Mouse (Mus musculus): ENCODE results near the gene Lipc.
A peak's percentile ranks its signal among the peaks of the same experiment; 100 is the strongest.

Gene Lipc

DNA sequence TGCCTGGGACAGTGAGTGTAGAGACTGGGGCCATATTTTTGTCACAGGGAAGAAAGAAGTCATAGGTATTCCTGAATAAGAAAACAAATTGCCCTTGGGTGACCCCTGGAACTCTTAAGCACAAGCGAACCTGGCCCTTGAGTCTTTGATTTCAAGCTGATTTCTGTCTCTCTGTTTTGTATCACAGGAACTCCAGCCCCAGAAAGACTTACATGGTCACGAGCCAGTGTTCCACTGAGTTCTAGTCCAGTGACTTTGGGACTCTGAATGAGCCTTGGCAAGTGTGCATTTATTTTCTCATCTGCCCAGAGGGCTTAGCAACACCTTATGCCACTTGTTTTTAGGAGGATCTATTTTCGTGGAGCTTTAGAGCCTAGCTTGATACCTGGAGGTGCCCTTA is 5.7 kb upstream of the Lipc start:
- no peak for DNase-seq (ENCODE audit: low read depth, low spot score)

DNA sequence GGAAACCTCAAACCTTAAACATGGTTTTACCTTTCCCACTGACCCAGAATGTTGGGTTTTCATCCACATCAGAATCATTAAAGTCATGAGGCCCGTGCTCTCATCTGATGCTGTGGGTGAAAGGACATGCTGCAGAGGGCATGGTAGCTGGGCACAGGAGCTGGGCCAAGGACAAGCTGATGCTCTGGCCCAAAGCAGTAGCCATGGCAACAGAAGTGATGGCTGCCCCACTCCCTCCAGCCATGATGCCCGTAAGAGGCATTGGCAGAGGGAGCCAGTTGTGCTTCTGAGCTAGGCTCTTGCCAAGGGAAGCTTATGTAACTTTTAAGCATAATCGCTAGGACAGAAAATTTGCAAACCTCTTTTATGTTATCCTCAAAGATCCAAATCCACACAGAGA is 2.2 kb upstream of the Lipc start:
- DNase-seq (ENCODE audit: low read depth, low spot score), result no peak

DNA sequence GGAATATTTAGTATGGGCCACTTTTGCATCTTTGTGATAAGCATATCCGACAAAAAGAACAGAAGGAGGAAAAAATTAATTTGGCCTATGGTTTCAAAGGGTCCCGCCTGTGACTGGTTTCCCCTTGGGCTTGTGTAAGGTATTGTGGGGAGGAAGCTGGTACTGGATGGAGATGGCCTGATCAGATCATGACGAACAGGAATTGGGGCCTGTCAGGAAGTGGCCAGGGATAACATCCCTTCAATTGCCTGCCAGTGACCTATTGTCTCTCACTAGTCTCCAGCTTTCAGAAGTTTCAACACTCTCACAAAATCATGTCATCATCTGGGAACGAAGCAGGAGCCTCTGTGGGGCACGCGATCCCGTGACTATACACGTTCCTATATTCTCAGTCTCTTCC is 2.7 kb downstream of the Lipc start:
- DNase-seq (ENCODE audit: low read depth, low spot score), result no peak

DNA sequence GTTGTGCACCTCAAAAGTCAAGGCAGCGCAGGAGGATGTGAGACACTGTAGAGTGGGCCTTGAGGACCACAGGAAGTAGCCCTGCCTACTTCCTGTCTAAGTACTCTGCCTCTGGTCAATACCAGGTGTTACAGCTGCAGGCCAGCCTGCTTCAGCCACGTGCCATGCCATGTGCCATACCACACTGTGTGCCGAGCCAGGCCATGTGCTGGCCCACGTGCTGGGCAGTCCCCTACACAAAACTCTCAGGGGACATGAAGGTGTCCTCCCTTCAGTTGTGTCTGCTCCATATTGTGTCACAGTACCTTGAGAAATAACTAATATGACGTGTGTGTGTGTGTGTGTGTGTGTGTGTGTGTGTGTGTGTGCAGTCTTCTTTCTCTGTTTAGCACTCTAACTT is 4.7 kb downstream of the Lipc start:
- DNase-seq (ENCODE audit: low read depth, low spot score), result no peak

DNA sequence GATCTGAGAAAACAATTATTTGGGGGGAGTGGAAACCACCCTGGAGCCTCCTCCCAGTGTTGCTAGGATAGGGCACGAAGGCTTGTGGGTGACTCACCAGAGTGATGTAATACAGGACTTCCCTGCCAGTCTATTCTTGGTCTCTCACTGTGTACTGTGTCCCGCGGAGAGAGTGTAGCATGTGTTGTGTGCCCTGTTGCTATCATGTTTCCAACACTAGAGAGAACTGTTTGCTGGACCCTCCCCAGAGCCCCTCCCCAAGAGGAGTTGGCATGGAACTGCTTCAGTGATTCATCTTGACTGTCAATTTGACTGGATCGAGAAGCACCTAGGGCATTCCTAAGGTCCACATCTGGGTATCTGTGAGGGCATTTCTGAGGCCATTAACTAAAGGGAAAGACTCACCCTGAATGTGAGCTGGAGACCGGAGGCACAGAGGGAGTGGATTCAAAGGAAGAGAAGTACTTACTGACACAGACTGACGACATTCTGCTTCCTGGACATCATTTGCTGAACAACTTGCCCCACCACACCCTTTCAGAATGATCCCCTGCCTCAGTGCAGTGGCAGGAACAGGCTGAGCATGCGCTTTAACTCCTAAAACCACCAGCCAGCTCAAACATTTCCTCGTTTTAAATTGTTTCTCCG is 9.2 kb downstream of the Lipc start:
- peak; percentile 85 for DNase-seq (ENCODE audit: low read depth, low spot score)

DNA sequence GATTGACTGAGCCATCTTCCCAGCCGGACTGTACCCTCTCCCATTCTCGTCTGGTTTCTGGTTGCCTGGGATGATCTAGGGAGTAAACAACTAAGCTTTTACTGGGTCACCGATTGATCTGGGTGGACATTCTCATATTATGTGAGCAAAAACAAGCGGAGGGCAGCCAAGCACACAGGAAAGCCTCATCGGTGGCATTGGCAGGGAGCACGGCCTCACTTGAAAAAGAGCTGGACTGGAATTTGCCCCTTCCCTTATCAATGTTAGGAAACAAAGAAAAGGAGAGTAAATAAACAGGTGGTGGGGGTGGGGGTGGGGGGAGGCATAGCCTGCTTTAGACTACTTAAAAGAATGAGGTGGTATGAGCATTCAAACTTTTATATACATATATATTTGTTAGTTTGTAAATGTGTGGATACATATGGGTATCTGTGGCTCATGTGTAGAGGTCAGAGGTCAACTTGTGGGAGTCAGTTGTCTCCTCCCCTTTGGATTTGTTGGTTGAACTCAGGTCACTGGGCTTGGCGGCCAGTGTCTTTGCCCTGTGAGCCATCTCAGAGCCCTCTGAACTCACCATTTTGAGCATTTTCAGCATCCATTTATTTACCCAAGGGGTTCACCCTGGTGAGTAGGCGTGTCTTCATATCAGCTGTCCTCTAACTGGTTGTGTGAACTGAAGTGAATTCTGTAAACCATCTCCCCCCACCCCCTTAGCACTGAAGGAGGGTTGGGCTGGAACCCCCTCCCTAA is 12.1 kb downstream of the Lipc start:
- DNase-seq (ENCODE audit: low read depth, low spot score), result no peak

DNA sequence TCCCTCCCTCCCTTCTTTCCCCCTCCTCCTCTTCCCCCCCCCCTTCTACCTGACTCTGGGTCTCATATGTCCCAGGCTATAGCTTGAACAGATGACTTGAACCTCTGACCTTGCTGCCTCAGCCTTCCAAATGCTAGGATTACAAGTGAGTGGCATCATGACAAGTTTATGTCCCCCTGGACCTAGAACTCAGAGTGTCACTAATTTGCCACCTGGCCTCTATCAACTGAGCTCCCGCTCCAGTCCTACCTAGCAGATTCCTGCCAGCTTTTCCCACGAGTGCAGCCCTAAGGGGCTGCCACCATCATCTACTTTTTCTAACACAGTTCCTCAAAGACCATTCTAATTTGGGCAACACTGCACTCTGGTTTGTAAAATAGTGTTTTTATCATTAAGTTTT is 13.2 kb downstream of the Lipc start:
- DNase-seq (ENCODE audit: low read depth, low spot score), result no peak

DNA sequence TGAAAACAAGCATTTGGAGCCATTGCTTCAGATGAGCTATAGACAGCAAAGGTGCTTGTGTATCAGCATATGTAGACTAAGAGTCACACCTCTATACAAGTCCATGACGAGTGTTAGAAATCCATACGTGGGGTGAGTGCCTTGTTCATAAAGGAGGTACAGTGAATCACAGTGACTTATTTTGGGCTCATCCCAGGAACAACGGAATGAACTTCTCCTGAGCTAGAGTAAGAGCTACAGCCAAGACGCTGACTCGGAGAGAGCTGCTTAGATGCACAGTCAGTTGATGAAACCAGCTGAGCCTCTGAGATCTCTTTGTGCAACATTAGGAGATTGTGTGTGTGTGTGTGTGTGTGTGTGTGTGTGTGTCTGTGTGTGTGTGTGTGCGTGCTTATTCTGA is 13.9 kb downstream of the Lipc start:
- DNase-seq (ENCODE audit: low read depth, low spot score), result no peak

DNA sequence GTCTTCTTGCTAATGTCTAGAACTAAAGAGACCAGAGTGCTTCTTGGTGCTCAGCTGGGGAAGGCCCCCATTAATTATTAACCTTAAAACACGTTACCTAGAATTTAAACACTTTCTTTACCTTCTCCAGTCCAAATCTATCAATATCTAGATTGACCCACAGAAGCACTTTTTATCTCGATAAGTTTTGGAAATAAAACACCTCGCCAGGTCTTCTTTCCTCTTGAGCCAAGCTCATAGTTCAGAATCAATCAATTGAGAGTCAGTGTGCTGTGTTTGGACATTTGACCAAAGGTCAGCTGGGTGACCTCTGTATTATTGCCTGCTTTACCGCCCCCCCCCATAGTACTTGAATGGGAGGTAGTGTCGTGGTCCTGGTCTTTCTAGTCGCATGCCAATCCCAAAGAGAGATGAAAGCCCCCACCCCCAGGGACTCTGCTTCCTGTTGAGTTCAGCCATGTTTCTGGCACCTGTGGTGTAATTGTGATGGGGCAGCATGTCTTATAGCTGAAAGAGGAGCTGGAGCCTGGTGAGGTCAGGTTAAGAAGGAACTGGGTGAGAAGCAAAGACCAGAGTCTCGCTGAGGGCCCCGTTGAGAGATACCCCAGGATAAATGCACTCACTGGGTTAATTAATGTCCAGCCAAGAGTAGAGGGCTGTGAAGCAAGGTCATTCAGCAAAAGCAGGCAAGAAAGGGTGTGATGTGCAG is 17.3 kb downstream of the Lipc start:
- no peak for DNase-seq (ENCODE audit: low read depth, low spot score)

DNA sequence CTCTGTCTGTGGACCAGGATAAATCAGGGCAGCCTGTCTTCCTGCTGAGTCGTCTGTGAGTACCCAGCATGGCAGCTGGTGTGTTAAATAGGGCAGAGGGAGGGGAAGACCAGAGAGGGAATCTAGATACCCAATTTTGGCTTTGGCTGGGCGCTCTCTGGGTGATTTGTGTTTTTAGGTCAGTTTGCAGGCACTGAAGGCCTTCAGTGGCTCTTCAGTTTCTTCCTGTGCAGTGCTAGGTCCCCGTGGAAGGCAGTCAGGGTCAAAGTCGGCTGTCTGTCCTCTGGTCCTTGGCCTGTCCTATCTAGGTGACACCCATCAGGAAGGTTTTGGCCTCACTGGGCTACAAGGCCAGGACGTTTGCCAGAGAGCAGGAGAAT is 21.4 kb downstream of the Lipc start:
- no peak for DNase-seq (ENCODE audit: low read depth, low spot score)

DNA sequence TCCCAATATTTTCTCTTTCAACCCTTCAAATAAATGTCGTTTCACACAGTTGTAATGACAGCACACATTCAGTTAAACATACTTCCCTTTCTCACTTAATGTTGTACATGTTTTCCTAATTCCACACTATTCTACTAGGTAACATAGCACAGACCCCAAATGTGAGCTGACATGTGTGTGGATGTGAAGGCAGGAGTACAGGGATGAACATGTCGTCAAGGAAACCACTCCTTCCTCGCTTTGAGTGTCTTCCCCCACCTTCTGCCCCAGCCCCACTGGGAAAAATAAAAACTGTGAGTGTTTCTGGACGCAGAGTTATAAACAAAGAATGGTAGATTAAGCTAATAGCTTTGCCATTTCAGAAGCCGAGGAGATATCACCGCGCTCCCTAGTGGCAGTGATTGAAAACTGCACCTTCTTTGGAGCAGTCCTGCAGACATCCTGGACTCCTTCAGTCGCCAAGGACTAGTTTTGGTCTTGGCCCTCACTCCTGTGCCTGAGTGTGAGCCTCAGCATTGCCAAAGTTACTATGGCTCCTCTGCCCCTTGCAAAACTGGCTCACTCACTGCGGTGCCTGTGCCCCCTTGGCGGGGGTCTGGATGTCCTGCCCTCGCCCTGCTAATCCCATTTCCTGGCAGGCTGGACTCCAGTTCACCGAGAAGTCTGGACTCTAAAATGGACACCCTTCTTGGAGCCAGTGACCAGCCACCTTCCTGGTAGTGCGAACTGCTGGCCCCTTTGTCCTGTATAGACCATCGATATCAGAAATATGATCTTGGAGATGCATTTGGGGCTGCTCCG is 22.0 kb downstream of the Lipc start:
- peak; percentile 18 for DNase-seq (ENCODE audit: low read depth, low spot score)

DNA sequence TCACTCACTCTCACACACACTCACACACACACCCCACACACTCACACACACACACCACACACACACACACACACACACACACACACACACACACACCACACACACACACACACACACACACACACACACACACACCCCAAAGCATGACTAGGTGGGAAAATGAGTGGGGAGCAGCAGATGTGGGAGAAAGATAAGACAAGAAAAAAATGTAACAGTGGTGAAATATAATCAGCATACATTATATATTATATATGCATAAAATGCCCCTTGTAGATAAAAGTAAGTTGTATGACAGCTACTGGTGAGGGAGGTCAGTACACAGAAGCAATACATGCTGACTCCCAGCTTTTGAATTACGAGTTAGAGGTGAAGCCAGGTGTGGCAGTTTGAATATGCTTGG is 23.6 kb downstream of the Lipc start:
- no peak for DNase-seq (ENCODE audit: low read depth, low spot score)

DNA sequence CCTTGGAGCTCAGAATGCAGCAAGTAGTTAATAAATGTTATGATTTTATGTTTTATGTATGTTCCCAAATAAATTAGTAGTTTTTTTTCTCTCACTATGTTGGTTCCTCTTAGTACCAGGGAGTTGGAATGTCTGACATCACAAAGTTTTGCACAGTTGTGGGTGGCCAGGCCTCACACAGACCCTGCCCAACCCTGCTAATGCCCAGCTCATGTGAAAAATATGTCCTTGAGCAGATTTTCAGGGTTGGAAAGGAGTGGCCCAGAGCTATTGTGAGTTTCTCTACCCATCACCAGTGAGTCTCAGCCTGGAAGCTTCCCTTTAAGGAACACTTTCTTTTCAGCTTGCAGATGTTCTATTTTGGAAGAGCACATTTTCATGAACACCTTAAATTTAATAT is 24.3 kb downstream of the Lipc start:
- peak; percentile 67 for DNase-seq (ENCODE audit: low read depth, low spot score)

DNA sequence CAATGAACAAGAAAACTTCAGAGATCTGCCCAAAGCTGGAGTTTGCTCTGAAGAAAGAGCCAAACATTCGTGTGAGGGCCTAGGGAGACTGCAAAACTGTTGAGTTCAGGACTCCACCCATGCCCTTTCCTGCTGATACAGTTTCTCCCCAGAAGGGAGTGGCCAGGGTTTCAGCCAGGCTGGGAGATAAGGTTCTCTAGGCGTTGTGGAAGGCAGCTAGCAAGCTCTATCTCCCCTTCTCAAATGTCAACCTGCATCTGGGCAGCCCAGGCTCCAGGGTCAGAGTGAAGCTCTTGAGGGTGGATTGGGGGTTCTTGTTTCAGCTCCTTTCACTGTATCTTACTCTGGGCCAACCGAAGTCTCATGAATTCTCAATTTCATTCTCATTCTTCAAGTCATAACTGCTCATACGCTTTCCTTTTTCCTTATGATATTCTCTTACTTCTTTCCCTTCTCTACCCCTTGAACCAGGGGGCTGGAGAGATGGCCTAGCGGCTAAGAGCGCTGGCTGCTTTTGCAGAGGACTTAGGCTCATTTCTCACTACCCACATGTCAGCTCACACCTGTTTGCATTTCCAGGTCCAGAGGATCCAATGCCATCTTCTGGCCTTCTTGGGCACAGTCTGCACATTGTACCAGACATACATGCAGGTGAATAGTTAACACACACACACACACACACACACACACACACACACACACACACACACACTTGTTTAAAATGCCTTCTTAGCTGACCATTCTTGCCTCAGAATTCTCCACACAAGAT is 25.0 kb downstream of the Lipc start:
- peak; percentile 22 for DNase-seq (ENCODE audit: low read depth, low spot score)

DNA sequence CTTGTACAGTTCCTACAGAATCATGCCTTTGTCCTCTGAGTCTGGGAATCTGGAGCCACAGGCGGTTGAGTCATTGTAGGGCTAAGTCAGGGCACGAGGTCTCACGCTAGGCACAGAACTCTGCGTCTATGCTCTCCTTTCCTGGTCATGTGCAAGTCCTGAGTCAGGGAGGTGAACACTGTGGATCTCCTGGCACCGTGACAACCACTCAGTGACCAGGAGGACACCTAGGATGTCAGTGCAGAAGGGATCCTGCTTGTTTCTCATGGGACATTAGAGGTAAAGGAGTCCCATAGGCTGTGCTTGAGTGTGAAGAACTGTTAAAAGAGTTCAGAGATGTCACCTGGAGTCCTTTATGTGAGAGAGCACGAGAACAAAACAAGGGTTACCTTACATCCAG is 26.8 kb downstream of the Lipc start:
- DNase-seq (ENCODE audit: low read depth, low spot score), result no peak

DNA sequence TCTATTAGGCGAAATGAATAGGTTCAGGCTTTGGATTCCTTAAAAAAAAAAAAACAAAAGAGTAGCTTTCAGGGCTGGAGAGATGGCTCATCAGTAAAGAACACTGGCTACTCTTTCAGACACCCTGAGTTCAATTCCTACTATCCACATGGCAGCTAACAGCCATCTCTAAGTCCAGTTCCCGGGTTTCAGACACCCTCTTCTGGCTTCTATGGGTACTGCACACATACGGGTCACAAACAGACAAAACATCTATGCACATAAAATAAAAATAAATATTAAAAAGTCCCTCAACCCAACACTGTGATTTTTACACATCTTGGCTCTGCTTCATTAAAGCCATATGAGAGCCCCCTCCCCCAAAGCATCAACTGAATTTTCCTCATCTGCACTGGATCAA is 27.3 kb downstream of the Lipc start:
- DNase-seq (ENCODE audit: low read depth, low spot score), result peak; percentile 10

DNA sequence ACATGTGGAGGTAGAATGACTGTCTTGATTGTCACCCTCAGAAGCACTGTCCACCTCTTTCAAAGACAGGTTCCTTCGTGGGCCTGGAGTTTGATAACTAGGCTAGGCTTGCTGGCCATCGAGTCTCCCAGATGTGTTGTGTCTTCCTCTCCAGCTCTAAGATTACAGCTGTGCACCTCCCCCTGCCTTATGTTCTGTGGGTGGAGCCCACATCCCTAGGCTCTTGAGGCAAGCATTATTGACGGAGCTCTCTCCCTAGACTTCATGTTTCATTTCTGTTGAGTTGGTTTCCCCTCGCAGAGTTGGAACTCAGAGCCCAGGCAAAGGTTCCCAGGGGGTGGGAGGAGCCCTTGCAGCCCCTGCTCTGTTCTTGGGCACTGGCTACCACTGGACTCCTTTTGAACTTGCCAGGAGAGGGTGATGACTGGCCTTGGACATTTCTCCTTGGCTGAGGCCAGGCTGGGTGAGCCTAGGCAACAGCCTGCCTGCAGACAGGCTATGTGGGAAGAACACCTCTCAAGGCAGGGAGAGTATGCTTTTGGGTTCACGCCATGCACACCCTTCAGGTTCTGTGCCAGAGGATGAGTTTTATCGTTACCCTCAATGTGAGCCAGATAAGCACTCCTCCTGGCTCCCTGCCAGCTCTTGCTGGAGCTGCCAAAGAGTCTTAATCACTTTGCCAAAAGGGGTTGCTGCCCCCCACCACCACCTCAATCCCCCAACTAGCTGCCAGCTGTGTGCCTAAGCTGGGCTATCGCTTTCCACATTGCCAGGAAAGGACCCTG is 30.1 kb downstream of the Lipc start:
- no peak for DNase-seq (ENCODE audit: low read depth, low spot score)

DNA sequence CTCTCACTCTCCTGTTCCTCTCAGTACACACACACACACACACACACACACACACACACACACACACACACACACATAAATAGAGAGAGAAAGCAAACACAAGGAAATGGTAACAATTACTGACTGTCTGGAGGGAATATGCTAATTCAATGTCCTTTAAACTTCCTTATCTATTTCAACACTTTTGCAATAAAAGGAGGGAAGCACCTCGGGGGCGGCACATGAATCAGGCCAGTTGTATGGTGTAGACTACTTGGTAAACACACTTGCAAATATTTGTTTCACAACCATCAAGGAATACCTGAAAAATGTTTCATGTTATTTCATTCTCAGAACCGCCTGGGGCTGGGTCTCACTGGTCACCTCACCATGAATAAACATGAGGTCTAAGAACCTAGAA is 30.9 kb downstream of the Lipc start:
- DNase-seq (ENCODE audit: low read depth, low spot score), result no peak

DNA sequence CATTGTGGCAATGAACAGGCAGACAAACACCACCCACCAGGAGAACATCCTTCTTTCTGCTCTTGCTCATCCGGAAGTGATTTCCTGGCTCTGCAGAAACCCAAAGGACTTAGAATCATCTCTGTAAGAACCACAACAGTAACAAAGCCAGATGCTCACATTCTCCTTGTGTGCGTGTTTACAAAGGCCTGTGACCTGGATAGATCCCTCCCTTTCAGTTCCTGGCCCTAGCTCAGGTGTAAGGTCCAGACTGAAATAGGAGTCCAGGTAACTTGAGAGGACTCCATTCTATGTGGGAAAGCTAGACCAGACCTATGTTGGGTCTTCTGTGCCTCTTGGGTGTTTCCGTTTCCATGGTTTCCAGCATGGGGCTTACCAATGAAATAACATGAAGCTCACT is 32.8 kb downstream of the Lipc start:
- DNase-seq (ENCODE audit: low read depth, low spot score), result no peak

DNA sequence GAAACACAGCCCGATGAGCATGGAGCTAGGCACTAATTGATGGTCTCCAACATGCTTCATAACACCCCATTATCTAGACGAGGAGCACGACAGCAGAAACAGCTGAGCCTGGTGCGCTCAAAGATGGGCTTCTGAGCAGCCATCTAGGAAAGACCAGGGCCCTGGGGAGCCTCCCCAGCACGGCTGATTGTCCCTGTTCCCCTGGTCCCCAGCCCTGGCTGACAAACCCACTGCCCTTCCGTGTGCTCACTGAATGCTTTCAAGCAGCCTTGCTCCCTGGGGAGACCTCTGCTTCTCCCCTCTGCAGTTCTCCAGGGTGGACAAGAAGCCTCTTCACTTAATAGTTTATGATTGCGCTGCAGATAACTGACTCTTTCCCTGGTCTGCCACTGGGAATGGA is 35.5 kb downstream of the Lipc start:
- DNase-seq (ENCODE audit: low read depth, low spot score), result no peak

DNA sequence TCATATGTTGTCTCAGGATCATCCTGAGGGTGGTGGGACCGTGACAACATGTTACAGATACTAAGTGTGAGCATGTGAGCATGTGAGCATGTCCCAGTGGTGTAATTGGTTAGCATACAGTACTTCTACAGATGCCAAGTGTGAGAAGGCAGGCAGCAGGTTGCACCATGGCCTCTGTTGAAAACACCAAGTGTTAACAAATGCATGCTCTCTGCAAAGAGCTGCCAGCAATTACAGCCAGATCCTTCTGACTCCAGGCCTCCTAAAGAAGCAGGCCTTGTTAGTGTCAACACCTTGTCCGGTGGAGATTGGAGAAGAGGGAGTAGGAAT is 36.7 kb downstream of the Lipc start:
- DNase-seq (ENCODE audit: low read depth, low spot score), result no peak

Measured in 3T3-L1 (cell line).